Mouse (Mus musculus) intestine, postnatal 0 days (tissue): ENCODE results near the gene Ctnnbl1. TPM values are rescaled to one million over a fixed set of nuclear protein-coding genes. Genes with fewer than 3 reads are reported as not detected.

Source experiments
- ATAC-seq: fragments of 200-750 bp; cut with Nextera tagmentation; 2 replicates; pipeline ENCODE4 v1.8.0; 2017; ENCODE audit warnings: mild to moderate bottlenecking, moderate TSS enrichment, moderate library complexity
- H3K27ac ChIP-seq: fragments of 300-500 bp; sonication (generic); 2 replicates; pipeline ENCODE4 v1.5.1; 2014; ENCODE audit warnings: mild to moderate bottlenecking, low read depth, low read length, moderate library complexity
- H3K27me3 ChIP-seq: fragments of 300-500 bp; sonication (generic); replicated peaks from 2 replicates; pipeline ENCODE4 v1.6.1; 2014; ENCODE audit warnings: low read length, mixed read lengths; ENCODE audit not compliant: control insufficient read depth, insufficient read depth
- H3K36me3 ChIP-seq: fragments of 300-500 bp; sonication (generic); 2 replicates; pipeline ENCODE4 v1.6.1; 2014; ENCODE audit warnings: mild to moderate bottlenecking, moderate library complexity; ENCODE audit not compliant: control insufficient read depth, insufficient read depth
- H3K4me1 ChIP-seq: fragments of 300-500 bp; sonication (generic); replicated peaks from 2 replicates; pipeline ENCODE4 v1.6.1; 2014; ENCODE audit warnings: antibody characterized with exemption, low read length, mixed read lengths; ENCODE audit not compliant: control insufficient read depth, insufficient read depth
- H3K4me2 ChIP-seq: fragments of 300-500 bp; sonication (generic); replicated peaks from 2 replicates; pipeline ENCODE4 v1.6.1; 2014; ENCODE audit warnings: low read depth, mild to moderate bottlenecking, moderate library complexity
- H3K4me3 ChIP-seq: fragments of 300-500 bp; sonication (generic); 2 replicates; pipeline ENCODE4 v1.5.1; 2014; ENCODE audit warnings: low read depth, low read length
- H3K9ac ChIP-seq: fragments of 300-500 bp; sonication (generic); 2 replicates; pipeline ENCODE4 v1.6.1; 2014; ENCODE audit warnings: mild to moderate bottlenecking, low read depth, low read length
- H3K9me3 ChIP-seq: fragments of 300-500 bp; sonication (generic); 2 replicates; pipeline ENCODE4 v1.6.1; 2016; ENCODE audit warnings: mixed run types; ENCODE audit not compliant: control insufficient read depth
- CTCF ChIP-seq: sonication (generic); IDR thresholded peaks from 2 replicates; pipeline ENCODE4 v1.5.1; 2016; ENCODE audit warnings: low read depth, mild to moderate bottlenecking, control low read depth, antibody characterized with exemption, moderate library complexity
- WGBS: fragments of 180-500 bp; shearing (Covaris S2); extraction: QIAGEN DNeasy Blood & Tissue Kit; methylation state at CpG from one replicate; pipeline ENCODE4 v1.1.7; 2014; 5-methylcytosine and 5-hydroxymethylcytosine counted together
- polyA plus RNA-seq: library from polyadenylated mRNA; unstranded; fragments of >200 nt; fragmentation: Nextera tagmentation; extraction: Ambion mirVana; gene quantifications from 2 replicates; pipeline ENCODE4 v1.2.1, GENCODE M21; 2015

The Ctnnbl1 gene
- polyA plus RNA-seq, 1 experiment from 2014 or later = 19.5 TPM

DNA sequence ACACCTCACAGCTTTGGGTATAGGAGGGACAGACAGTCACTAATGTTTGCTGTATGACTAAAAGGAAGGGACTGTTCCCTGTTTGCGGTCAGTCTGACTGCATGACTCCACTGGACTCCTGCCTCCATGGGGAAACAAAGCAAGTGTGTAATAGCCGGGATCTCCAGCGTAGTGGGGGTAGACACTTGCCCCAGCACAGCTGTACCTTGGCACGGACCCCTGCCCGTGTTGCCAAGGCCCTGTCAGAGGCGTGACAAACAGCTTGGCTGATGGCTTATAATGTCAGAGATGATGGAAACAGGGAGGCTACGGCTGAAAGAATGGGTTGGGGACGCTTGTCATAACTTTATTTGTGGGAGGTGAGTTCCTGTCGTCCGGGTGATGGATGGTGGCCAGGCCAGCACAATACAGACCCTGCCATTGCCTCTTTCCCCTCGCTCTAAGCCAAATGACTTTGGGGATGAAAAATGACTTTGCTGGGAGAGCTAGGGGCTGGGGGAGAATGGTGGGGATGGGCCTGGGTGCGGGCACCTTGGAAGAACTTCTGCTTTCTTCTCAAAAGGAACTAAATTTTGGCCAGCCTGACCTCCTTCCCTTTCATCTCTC, 21.5 kb upstream of the Ctnnbl1 start:
- no peaks in the 10 kb centered on the region for H3K9me3 ChIP-seq
- no peak for TF ChIP-seq CTCF
- H3K9ac ChIP-seq = no peak overlapping the region
- no peak overlapping the region for H3K27ac ChIP-seq
- H3K36me3 ChIP-seq = no peaks in the 10 kb centered on the region
- no peak for ATAC-seq
- no peaks in the 10 kb centered on the region for H3K4me1 ChIP-seq
- WGBS = 49% methylated on average over 12 of the region's 12 CpGs
- no peak overlapping the region for H3K4me2 ChIP-seq
- H3K27me3 ChIP-seq = no peaks in the 10 kb centered on the region
- H3K4me3 ChIP-seq = no peak overlapping the region

DNA sequence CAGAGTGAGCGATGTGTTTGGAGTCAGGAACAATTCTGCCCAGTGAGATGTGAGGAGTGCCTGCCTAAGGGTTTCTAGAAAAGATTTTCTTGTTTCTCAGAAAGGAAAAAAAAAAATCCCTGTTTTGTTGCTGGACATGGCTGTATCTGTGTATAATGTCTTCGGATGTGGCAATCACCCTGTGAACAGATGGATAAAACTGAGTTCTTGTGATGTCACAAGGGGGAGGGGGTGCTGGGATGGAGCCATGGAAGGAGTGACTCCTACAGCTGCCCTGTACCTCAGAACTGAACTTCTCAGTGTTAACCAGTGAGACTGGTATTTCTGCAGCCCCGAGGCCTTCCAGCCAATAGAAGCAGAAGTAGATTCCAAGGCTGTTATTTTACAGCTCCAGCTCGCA, 18.8 kb upstream of the Ctnnbl1 start:
- 45% methylated on average over 4 of the region's 4 CpGs for WGBS
- H3K4me1 ChIP-seq = no peaks in the 10 kb centered on the region
- no peaks in the 10 kb centered on the region for H3K27me3 ChIP-seq
- no peak overlapping the region for H3K4me2 ChIP-seq
- no peak for ATAC-seq
- H3K36me3 ChIP-seq = no peaks in the 10 kb centered on the region
- TF ChIP-seq CTCF = no peak
- no peaks in the 10 kb centered on the region for H3K9me3 ChIP-seq
- no peak overlapping the region for H3K9ac ChIP-seq
- H3K4me3 ChIP-seq = no peak overlapping the region
- no peak overlapping the region for H3K27ac ChIP-seq

DNA sequence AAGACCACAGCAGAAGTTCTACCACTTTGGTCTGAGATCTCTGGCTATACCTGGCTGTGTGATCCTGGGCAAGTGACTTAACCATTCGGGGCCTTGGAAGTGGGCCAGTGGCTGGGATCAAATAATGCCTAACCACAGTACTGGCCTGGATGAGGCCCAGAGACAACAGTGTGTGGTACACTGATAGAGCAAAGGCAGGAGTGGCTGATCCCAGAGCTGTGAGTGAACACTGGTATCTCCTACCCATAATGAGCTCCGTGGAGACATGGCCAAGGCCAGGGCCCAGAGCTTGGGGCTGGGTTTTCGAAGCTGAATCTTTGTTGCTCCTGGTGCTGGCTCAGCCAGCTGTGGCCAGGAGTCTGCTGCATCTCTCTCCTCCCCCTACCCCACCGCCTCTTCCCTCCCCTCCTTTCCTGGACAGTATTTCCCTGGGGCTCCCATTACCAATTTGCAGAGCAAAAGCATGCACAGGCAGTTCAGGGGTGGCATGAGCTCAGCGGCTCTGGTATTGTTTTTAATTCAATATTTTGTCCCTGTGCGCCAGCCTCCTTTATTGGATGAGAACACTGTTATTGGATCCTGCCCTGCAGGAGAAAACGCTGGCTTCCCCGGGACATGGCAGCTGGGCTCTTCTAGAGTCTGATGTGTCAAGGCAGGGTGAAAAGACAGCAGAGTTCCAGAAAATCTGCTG, 13.2 kb upstream of the Ctnnbl1 start:
- H3K9ac ChIP-seq = no peak overlapping the region
- H3K4me2 ChIP-seq = no peak overlapping the region
- H3K27ac ChIP-seq = no peak overlapping the region
- no peaks in the 10 kb centered on the region for H3K9me3 ChIP-seq
- H3K36me3 ChIP-seq = no peaks in the 10 kb centered on the region
- H3K4me3 ChIP-seq = no peak overlapping the region
- no peak for ATAC-seq
- TF ChIP-seq CTCF = no peak
- no peaks in the 10 kb centered on the region for H3K4me1 ChIP-seq
- H3K27me3 ChIP-seq = no peaks in the 10 kb centered on the region
- 64% methylated on average over 8 of the region's 8 CpGs for WGBS

DNA sequence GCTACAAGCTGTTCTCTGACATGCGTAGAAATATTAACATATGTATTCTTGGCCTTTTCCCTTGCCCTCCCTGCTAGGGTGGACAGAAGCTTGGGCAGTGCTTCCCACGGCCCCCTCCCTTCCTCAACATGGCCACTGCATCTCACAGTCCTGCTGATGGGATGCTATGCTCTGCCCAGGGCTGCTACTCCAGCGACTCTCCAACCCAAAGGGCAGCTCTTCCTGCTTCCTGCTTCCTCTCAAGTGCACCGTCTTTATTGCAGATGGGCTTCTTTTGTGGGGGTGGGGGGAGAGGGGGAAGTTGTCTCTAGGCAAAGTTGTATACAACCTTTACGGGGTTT, 12.7 kb upstream of the Ctnnbl1 start:
- Histone ChIP-seq H3K4me1 (no peaks in the 10 kb centered on the region), H3K4me3 (no peak overlapping the region), H3K27me3 (no peaks in the 10 kb centered on the region), H3K9ac (no peak overlapping the region), H3K27ac (no peak overlapping the region), H3K36me3 (no peaks in the 10 kb centered on the region), H3K9me3 (no peaks in the 10 kb centered on the region), H3K4me2 (no peak overlapping the region)
- WGBS = 41% methylated on average over 5 of the region's 5 CpGs
- no peak for ATAC-seq
- no peak for TF ChIP-seq CTCF

DNA sequence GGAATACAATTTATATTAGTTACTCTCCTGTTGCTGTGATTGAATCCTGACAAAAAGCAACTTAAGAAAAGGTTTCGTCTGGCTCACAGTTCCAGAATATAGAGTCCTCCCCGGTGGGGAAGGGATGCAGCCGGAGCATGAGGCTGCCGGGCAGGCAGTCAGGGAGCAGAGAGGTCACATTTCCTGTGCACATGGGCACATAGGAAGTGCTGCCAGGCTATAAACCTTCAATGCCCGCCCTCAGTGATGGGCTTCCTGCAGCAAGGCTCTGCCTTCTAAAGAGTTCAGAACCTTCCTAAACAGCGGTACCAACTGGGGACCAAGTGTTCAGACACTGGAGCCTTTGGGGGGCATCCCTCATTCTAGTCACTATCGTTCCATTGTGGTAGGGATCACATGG, 7.4 kb downstream of the Ctnnbl1 start:
- WGBS = 81% methylated on average over 7 of the region's 7 CpGs
- Histone ChIP-seq H3K4me3 (no peak overlapping the region), H3K4me1 (no peaks in the 10 kb centered on the region), H3K9me3 (no peaks in the 10 kb centered on the region), H3K4me2 (no peak overlapping the region), H3K27me3 (no peaks in the 10 kb centered on the region), H3K9ac (no peak overlapping the region), H3K27ac (no peak overlapping the region), H3K36me3 (no peaks in the 10 kb centered on the region; the same call in 1 of the 2 replicates)
- no peak for TF ChIP-seq CTCF
- no peak for ATAC-seq

DNA sequence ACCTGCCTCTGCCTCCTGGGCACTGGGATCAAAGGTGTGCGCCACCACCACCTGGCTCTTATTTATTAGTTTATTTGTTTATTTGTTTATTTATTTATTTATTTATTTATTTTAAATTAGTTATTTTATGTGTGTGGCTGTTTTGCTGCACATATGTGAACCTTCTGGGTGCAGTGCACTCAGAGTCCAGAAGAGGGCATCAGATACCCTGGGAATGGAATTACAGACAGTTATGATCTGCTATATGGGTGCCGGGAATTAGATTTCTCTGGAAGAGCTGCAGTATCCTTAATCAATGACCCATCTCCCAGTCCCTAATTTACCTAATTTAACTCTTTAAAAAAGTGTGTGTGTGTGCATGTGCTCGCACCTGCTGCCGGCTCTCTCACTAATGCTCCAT, 8.5 kb downstream of the Ctnnbl1 start:
- no peaks in the 10 kb centered on the region for H3K9me3 ChIP-seq
- H3K4me3 ChIP-seq = no peak overlapping the region
- ATAC-seq = no peak
- WGBS = 95% methylated on average over 4 of the region's 4 CpGs
- peak; percentile 42 for TF ChIP-seq CTCF
- no peak overlapping the region for H3K9ac ChIP-seq
- no peaks in the 10 kb centered on the region; the same call in 1 of the 2 replicates for H3K36me3 ChIP-seq
- H3K4me1 ChIP-seq = 0 out of 2 replicates have a peak, but pooled peaks cover under 1% of the 10 kb centered on the region
- H3K27me3 ChIP-seq = no peaks in the 10 kb centered on the region
- no peak overlapping the region for H3K27ac ChIP-seq
- no peak overlapping the region for H3K4me2 ChIP-seq
